ENCODE assay signal across 8 mouse cellular contexts in genomic region chr9:63803181-63803591, GRCm38 (mm10). TPM values are rescaled to one million over a fixed set of nuclear protein-coding genes. Genes with fewer than 3 reads are reported as not detected.
A peak's percentile ranks its signal among the peaks of the same experiment; 100 is the strongest.
DNase-seq lines count a peak whose midpoint lies in the region; ATAC-seq lines count a peak whose summit lies in the region.

No protein-coding gene starts in this region.

- H3K27ac ChIP-seq in forebrain, embryonic 10.5 days, result peak overlapping the region; percentile 85
- H3K27ac ChIP-seq in forebrain, embryonic 16.5 days (ENCODE audit: low read length), result no peak overlapping the region
- H3K27ac ChIP-seq in hindbrain, embryonic 12.5 days, result 0 out of 2 replicates have a peak overlapping the region, but pooled peaks have one; percentile 32
- no peak overlapping the region for H3K27ac ChIP-seq in limb, embryonic 15.5 days
- no peak overlapping the region for H3K27ac ChIP-seq in liver, embryonic 12.5 days

- H3K36me3 ChIP-seq in forebrain, embryonic 10.5 days (replicated peaks), result no peaks in the 10 kb centered on the region
- no peaks in the 10 kb centered on the region for H3K36me3 ChIP-seq in forebrain, embryonic 16.5 days (ENCODE audit: control insufficient read depth, insufficient read depth)
- no peaks in the 10 kb centered on the region for H3K36me3 ChIP-seq in hindbrain, embryonic 12.5 days
- H3K36me3 ChIP-seq in limb, embryonic 15.5 days, result no peaks in the 10 kb centered on the region
- no peaks in the 10 kb centered on the region for H3K36me3 ChIP-seq in liver, embryonic 12.5 days

- WGBS in forebrain, embryonic 10.5 days, result 1% methylated on average over 8 of the region's 8 CpGs
- WGBS in forebrain, embryonic 16.5 days, result 1% methylated on average over 8 of the region's 8 CpGs
- 2% methylated on average over 8 of the region's 8 CpGs for WGBS in hindbrain, embryonic 12.5 days
- 4% methylated on average over 8 of the region's 8 CpGs for WGBS in limb, embryonic 15.5 days
- 26% methylated on average over 8 of the region's 8 CpGs for WGBS in liver, embryonic 12.5 days (ENCODE audit: insufficient replicate concordance)

- no peak overlapping the region for H3K4me2 ChIP-seq in forebrain, embryonic 16.5 days (ENCODE audit: low read length)
- H3K4me2 ChIP-seq in hindbrain, embryonic 12.5 days (replicated peaks), result 0 out of 2 replicates have a peak overlapping the region, but pooled peaks have one; percentile 11
- H3K4me2 ChIP-seq in limb, embryonic 15.5 days, result no peak overlapping the region
- H3K4me2 ChIP-seq in liver, embryonic 12.5 days, result no peak overlapping the region

- H3K27me3 ChIP-seq in forebrain, embryonic 10.5 days (ENCODE audit: poor library complexity, severe bottlenecking), result peaks cover 5% of the 10 kb centered on the region; the same call in 1 of the 2 replicates
- H3K27me3 ChIP-seq in forebrain, embryonic 16.5 days (replicated peaks; ENCODE audit: control insufficient read depth, insufficient read depth, low read length), result no peaks in the 10 kb centered on the region
- H3K27me3 ChIP-seq in hindbrain, embryonic 12.5 days, result peaks cover 6% of the 10 kb centered on the region; the same call in 1 of the 2 replicates
- H3K27me3 ChIP-seq in limb, embryonic 15.5 days, result no peaks in the 10 kb centered on the region
- H3K27me3 ChIP-seq in liver, embryonic 12.5 days (replicated peaks), result no peaks in the 10 kb centered on the region

- peak overlapping the region; percentile 28; the same call in 1 of the 2 replicates for H3K4me3 ChIP-seq in forebrain, embryonic 10.5 days
- H3K4me3 ChIP-seq in forebrain, embryonic 16.5 days (replicated peaks; ENCODE audit: low read length), result no peak overlapping the region
- no peak overlapping the region for H3K4me3 ChIP-seq in hindbrain, embryonic 12.5 days
- H3K4me3 ChIP-seq in limb, embryonic 15.5 days, result no peak overlapping the region
- no peak overlapping the region for H3K4me3 ChIP-seq in liver, embryonic 12.5 days

- peak; percentile 85 for DNase-seq in forebrain, embryonic 10.5 days (ENCODE audit: extremely low spot score, low spot score)
- DNase-seq in NIH3T3 (ENCODE audit: low read depth), result peak; percentile 72
- no peak for DNase-seq in thymus, adult 18-20 months
- no peak for DNase-seq in right cerebral cortex, adult 18-20 months

- no peaks in the 10 kb centered on the region for H3K9me3 ChIP-seq in forebrain, embryonic 10.5 days
- H3K9me3 ChIP-seq in forebrain, embryonic 16.5 days (ENCODE audit: control insufficient read depth, low read length), result no peaks in the 10 kb centered on the region
- no peaks in the 10 kb centered on the region for H3K9me3 ChIP-seq in hindbrain, embryonic 12.5 days (replicated peaks)
- no peaks in the 10 kb centered on the region for H3K9me3 ChIP-seq in limb, embryonic 15.5 days
- no peaks in the 10 kb centered on the region for H3K9me3 ChIP-seq in liver, embryonic 12.5 days (replicated peaks)

- no peak overlapping the region for H3K9ac ChIP-seq in forebrain, embryonic 16.5 days (replicated peaks; ENCODE audit: low read depth, low read length)
- H3K9ac ChIP-seq in hindbrain, embryonic 12.5 days, result no peak overlapping the region
- H3K9ac ChIP-seq in limb, embryonic 15.5 days, result no peak overlapping the region
- no peak overlapping the region for H3K9ac ChIP-seq in liver, embryonic 12.5 days

- H3K4me1 ChIP-seq in forebrain, embryonic 10.5 days, result peaks cover 40% of the 10 kb centered on the region
- H3K4me1 ChIP-seq in forebrain, embryonic 16.5 days (replicated peaks; ENCODE audit: control insufficient read depth, insufficient read depth, low read length), result peaks cover 6% of the 10 kb centered on the region
- H3K4me1 ChIP-seq in hindbrain, embryonic 12.5 days, result peaks cover 17% of the 10 kb centered on the region
- peaks cover 24% of the 10 kb centered on the region for H3K4me1 ChIP-seq in limb, embryonic 15.5 days
- H3K4me1 ChIP-seq in liver, embryonic 12.5 days, result no peaks in the 10 kb centered on the region

- no peak for ATAC-seq in forebrain, embryonic 16.5 days
- ATAC-seq in hindbrain, embryonic 12.5 days (ENCODE audit: low FRiP score), result no peak
- peak; percentile 40; the same call in 1 of the 2 replicates for ATAC-seq in limb, embryonic 15.5 days (ENCODE audit: insufficient number of reproducible peaks, low FRiP score, low TSS enrichment, low read depth)
- no peak for ATAC-seq in liver, embryonic 12.5 days

RNA-seq across cellular contexts. Expression of gene Smad3, which starts 45.4 kb away (rescaled TPM):
- polyA plus RNA-seq in forebrain, embryonic 10.5 days (2016; fragmentation: Nextera tagmentation; extraction: Ambion mirVana), result 22.1 and 25.5 TPM in 2 replicates
- polyA plus RNA-seq in forebrain, embryonic 16.5 days (2015; fragmentation: Nextera tagmentation; extraction: Ambion mirVana), result 7.4 and 7.8 TPM in 2 replicates
- 24.1 and 25.4 TPM in 2 replicates for polyA plus RNA-seq in hindbrain, embryonic 12.5 days (2016; fragmentation: Nextera tagmentation; extraction: Ambion mirVana)
- 22.9 and 28.9 TPM in 2 replicates for polyA plus RNA-seq in limb, embryonic 15.5 days (2015; fragmentation: Nextera tagmentation; extraction: Ambion mirVana)
- 5.8 and 7.2 TPM in 2 replicates for polyA plus RNA-seq in liver, embryonic 12.5 days (2016; fragmentation: Nextera tagmentation; extraction: Ambion mirVana)

Comparison
In these comparisons a context has a peak if more than half of its experiments do, and no peak if none do; other contexts are left out.
1. H3K27ac ChIP-seq: peak in forebrain, embryonic 10.5 days (single experiment) and hindbrain, embryonic 12.5 days (single experiment); none in forebrain, embryonic 16.5 days (single experiment), limb, embryonic 15.5 days (single experiment) and liver, embryonic 12.5 days (single experiment).
2. DNase-seq: peak in forebrain, embryonic 10.5 days (single experiment) and NIH3T3 (single experiment); none in thymus, adult 18-20 months (0 of 2) and right cerebral cortex, adult 18-20 months (single experiment).